Mouse (Mus musculus) liver, embryonic 11.5 days (tissue): ENCODE measurements around the gene Rxylt1. TPM values are rescaled to one million over a fixed set of nuclear protein-coding genes. Genes with fewer than 3 reads are reported as not detected.

Source experiments
- ATAC-seq: fragments of 200-750 bp; cut with Nextera tagmentation; replicated peaks from 2 replicates; pipeline ENCODE4 v1.8.0; 2017; ENCODE audit warnings: moderate number of reproducible peaks, mild to moderate bottlenecking, moderate TSS enrichment, moderate library complexity; ENCODE audit not compliant: low FRiP score
- DNase-seq: peaks from one replicate; pipeline ENCODE4 v3.0.0-alpha.2; 2017; ENCODE audit warnings: low spot score
- H3K27ac ChIP-seq: fragments of 300-500 bp; sonication (generic); 2 replicates; pipeline ENCODE4 v1.5.1; 2014; ENCODE audit warnings: mild to moderate bottlenecking, low read depth, low read length, control low read depth
- H3K27me3 ChIP-seq: fragments of 300-500 bp; sonication (generic); replicated peaks from 2 replicates; pipeline ENCODE4 v1.6.1; 2014; ENCODE audit warnings: low read length, mixed read lengths; ENCODE audit not compliant: control insufficient read depth, insufficient read depth
- H3K36me3 ChIP-seq: fragments of 300-500 bp; sonication (generic); 2 replicates; pipeline ENCODE4 v1.6.1; 2014; ENCODE audit warnings: mild to moderate bottlenecking, low read length, moderate library complexity, mixed read lengths; ENCODE audit not compliant: control insufficient read depth, insufficient read depth
- H3K4me1 ChIP-seq: fragments of 300-500 bp; sonication (generic); replicated peaks from 2 replicates; pipeline ENCODE4 v1.6.1; 2014; ENCODE audit warnings: low read length, mixed read lengths; ENCODE audit not compliant: control insufficient read depth, insufficient read depth
- H3K4me2 ChIP-seq: fragments of 300-500 bp; sonication (generic); 2 replicates; pipeline ENCODE4 v1.6.1; 2014; ENCODE audit warnings: mild to moderate bottlenecking, control low read depth, moderate library complexity
- H3K4me3 ChIP-seq: fragments of 300-500 bp; sonication (generic); 2 replicates; pipeline ENCODE4 v1.5.1; 2014; ENCODE audit warnings: low read depth, low read length, control low read depth
- H3K9ac ChIP-seq: fragments of 300-500 bp; sonication (generic); 2 replicates; pipeline ENCODE4 v1.6.1; 2014; ENCODE audit warnings: low read depth, low read length, control low read depth
- H3K9me3 ChIP-seq: fragments of 300-500 bp; sonication (generic); 2 replicates; pipeline ENCODE4 v1.6.1; 2016; ENCODE audit warnings: low read length, inconsistent platforms, mixed read lengths; ENCODE audit not compliant: control insufficient read depth
- WGBS: fragments of 180-500 bp; shearing (Covaris S2); extraction: QIAGEN DNeasy Blood & Tissue Kit; methylation state at CpG from one replicate; pipeline ENCODE4 v1.1.7; 2014; 5-methylcytosine and 5-hydroxymethylcytosine counted together
- polyA plus RNA-seq: library from polyadenylated mRNA; unstranded; fragments of >200 nt; fragmentation: Nextera tagmentation; extraction: Ambion mirVana; gene quantifications from 2 replicates; pipeline ENCODE4 v1.2.1, GENCODE M21; 2014

Rxylt1 gene
- polyA plus RNA-seq, result 39.7 and 41.2 TPM in 2 replicates

DNA sequence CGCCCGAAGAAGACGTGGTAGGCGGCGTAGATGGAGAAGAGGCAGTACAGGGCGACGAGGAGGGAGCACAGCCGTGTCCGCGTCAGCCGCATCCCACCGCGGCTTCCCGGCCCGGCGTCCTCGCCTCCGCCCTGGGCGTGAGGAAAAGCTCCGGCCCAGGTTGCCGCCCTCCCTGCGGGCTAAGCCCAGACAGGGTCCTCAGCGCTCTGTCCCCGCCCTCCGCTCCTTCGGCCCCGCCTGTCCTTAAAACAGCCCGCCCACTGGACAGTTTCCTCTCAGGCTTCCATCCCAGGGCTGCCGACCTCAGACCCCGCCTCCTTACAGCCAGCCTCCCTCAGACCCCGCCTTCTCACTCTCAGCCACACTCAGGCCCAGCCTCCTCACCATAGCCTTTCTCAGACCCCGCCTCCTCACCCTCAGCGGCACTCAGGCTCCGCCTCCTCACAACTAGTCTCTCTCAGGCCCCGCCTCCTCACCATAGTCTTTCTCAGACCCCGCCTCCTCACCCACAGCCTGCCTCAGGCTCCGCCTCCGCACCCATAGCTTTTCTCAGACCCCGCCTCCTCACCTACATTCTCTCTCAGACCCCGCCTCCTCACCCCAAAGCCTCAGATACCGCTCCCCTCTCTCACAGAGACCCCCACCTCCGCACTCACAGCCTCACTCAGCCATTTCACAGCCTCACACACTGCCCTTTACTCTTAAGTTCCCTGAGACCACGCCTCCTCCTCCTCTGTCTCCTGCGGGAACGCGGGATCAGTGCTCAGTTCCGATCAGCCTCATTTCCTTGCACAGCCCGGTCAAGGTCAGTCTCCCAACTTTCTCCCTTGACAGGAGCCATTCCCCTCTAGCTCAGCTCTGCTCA lies at the start of gene Rxylt1:
Gene Rxylt1, minus strand, starts transcription at position 392 of the 865 bp plus-strand sequence.
- H3K27ac ChIP-seq, result peak within 1 kb of the TSS; percentile 73
- no peaks in the 10 kb centered on the region for H3K36me3 ChIP-seq
- peak within 1 kb of the TSS; percentile 87 for H3K4me2 ChIP-seq
- H3K27me3 ChIP-seq, result no peaks in the 10 kb centered on the region
- H3K9ac ChIP-seq, result peak within 1 kb of the TSS; percentile 87
- 1% methylated on average over 43 of the region's 48 CpGs for WGBS
- H3K9me3 ChIP-seq, result no peaks in the 10 kb centered on the region
- peak within 1 kb of the TSS; percentile 72 for H3K4me3 ChIP-seq
- ATAC-seq, result peak; percentile 98
- H3K4me1 ChIP-seq, result peaks cover 4% of the 10 kb centered on the region; the same call in 1 of the 2 replicates
- DNase-seq, result peak; percentile 92

DNA sequence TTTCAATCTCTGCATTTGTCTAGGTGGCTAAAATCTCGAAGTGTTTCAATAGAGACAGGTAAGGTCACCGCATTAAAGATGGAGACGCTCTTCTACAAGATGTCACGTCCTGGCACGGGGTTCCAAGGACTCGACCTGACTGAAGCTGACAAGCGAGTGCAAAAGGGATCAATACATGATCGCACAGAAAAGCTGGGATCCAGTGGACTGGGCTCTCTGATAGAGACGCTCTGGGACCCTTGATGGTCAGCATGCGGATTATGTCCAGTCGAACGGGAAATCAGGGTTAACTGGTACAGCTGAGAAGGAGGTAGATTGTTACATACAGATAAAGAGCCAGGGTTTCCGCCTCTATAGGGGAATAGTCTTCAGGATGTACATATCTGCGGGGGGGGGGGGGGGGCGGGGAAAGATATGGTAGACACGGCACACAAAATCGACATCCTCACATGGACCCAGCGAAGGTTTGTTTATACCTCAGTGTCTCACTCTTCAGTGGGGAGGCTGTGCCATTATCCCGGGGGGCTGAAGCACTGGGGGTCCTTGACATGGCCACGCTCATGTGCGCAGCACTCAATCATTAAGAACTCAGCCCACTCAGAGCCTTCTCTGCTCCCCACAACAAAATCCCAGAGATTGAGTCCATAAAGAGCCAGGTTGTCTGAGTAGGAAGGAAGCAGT lies 24.3 kb upstream of the Rxylt1 start:
- no peak overlapping the region for H3K9ac ChIP-seq
- no peak overlapping the region for H3K27ac ChIP-seq
- H3K27me3 ChIP-seq, result no peaks in the 10 kb centered on the region
- no peak overlapping the region for H3K4me3 ChIP-seq
- H3K4me1 ChIP-seq, result no peaks in the 10 kb centered on the region
- DNase-seq (no peak), ATAC-seq (no peak)
- no peaks in the 10 kb centered on the region for H3K36me3 ChIP-seq
- 90% methylated on average over 21 of the region's 21 CpGs for WGBS
- no peaks in the 10 kb centered on the region for H3K9me3 ChIP-seq
- no peak overlapping the region for H3K4me2 ChIP-seq

DNA sequence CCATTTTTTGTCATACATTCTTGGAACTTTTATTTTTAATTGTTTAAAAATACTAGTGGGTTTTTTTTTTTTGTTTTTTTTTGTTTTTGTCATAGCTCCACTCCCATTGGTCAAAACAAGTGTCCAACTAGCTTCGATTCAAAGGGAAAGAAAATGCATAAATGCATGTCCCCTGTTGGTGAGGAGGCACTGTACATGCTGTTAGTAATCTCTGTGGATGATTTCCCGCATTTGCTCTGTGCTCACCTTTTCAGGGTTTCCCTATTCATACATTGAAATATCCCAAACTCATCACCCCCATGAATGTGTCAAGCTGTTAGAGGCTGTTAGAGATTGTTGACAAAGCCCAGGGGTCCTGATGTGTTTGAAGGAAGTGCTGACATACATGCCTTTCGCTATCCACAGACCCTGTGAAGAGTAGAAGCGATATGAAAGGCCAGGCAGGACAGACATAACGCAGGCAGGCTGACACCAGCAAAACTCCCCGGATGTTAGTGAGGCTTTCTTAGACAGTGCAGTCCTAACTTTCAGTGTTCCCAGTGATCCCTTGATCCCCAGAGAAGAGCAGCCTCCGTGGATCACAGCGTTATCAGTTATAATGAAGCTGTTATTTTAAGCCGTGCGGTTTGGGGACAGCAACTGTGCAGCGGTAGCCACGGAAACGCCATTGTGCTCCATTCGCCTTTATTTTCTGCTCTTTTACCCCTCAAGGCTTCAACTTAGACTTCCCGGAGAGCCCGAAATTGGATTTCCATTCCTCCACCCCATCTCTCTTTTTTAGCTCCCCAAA lies 23.5 kb upstream of the Rxylt1 start:
- no peak for DNase-seq
- H3K4me3 ChIP-seq, result no peak overlapping the region
- H3K4me1 ChIP-seq, result no peaks in the 10 kb centered on the region
- H3K27me3 ChIP-seq, result no peaks in the 10 kb centered on the region
- no peak overlapping the region for H3K9ac ChIP-seq
- no peaks in the 10 kb centered on the region for H3K36me3 ChIP-seq
- H3K27ac ChIP-seq, result no peak overlapping the region
- no peaks in the 10 kb centered on the region for H3K9me3 ChIP-seq
- H3K4me2 ChIP-seq, result no peak overlapping the region
- WGBS, result 80% methylated on average over 16 of the region's 16 CpGs
- no peak for ATAC-seq

DNA sequence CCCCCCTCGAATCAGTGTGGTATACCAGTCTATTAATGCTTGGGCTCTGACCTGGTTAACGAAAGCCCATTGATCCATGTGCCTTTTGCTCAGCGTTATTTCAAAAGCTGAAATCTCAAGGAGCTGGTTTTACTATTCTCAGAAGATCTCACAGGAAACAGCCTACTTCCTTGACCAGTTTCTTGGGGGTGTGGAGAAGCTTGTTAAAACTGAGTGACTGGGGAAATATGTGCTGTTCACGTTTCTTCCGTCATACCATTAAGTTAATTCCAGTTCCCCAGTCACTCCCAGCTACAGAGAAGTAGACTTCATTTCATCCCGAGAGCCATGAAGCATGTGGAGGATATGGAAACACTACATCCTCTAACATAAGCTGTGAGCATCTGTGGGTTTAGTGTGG lies 22.3 kb upstream of the Rxylt1 start:
- Histone ChIP-seq H3K4me1 (no peaks in the 10 kb centered on the region), H3K9ac (no peak overlapping the region), H3K4me2 (no peak overlapping the region), H3K27me3 (no peaks in the 10 kb centered on the region), H3K4me3 (no peak overlapping the region), H3K9me3 (no peaks in the 10 kb centered on the region), H3K36me3 (no peaks in the 10 kb centered on the region), H3K27ac (no peak overlapping the region)
- no peak for DNase-seq
- WGBS, result 51% methylated on average over 6 of the region's 6 CpGs
- ATAC-seq, result no peak

DNA sequence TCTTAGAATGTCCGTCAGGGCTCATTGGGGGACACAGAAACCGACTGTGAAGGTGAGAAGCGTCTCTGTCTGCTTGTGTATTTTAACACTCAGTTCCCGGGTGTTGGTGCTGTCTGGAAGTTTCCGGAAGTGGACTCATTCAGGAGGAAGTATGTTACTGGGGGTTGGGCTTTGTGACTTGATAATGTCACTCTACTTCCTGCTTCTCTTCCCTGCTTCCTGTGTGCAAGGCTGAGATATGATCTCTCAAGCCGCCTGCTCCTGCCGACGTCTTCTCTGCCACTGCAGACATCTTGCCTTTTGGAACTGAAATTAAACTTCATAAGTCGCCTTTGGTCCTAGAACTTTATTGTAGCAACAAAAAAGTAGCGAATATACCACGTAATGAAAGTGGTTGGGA lies 19.5 kb upstream of the Rxylt1 start:
- H3K4me3 ChIP-seq, result no peak overlapping the region
- no peak overlapping the region for H3K9ac ChIP-seq
- no peak overlapping the region for H3K4me2 ChIP-seq
- no peaks in the 10 kb centered on the region for H3K4me1 ChIP-seq
- H3K9me3 ChIP-seq, result no peaks in the 10 kb centered on the region
- 57% methylated on average over 11 of the region's 11 CpGs for WGBS
- DNase-seq (no peak), ATAC-seq (peak; percentile 56; the same call in 1 of the 2 replicates)
- no peaks in the 10 kb centered on the region for H3K36me3 ChIP-seq
- no peak overlapping the region for H3K27ac ChIP-seq
- H3K27me3 ChIP-seq, result no peaks in the 10 kb centered on the region

DNA sequence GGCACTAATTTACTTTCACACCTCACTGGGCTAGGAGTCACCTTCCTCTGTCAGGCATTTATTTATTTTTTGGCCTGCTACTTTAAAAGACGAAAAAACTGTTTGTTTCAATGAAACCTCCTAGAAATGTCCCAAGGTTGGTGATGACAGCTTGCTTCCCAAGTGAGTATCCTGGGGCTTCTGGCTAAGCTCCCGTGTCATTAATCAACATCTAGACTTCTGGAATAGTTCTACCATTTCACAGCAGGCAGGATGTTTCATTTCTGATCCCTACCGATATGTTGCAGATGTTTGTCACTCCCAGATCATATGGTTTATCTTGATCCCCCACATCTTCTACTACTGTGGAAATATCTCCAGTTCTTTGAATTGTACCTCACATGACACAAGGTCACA lies 9.5 kb upstream of the Rxylt1 start:
- WGBS, result 77% methylated on average over 3 of the region's 3 CpGs
- DNase-seq (no peak), ATAC-seq (no peak)
- no peaks in the 10 kb centered on the region for H3K27me3 ChIP-seq
- no peaks in the 10 kb centered on the region for H3K36me3 ChIP-seq
- no peak overlapping the region for H3K4me2 ChIP-seq
- no peak overlapping the region for H3K4me3 ChIP-seq
- H3K9ac ChIP-seq, result no peak overlapping the region
- H3K27ac ChIP-seq, result no peak overlapping the region
- no peaks in the 10 kb centered on the region for H3K4me1 ChIP-seq
- no peaks in the 10 kb centered on the region for H3K9me3 ChIP-seq

DNA sequence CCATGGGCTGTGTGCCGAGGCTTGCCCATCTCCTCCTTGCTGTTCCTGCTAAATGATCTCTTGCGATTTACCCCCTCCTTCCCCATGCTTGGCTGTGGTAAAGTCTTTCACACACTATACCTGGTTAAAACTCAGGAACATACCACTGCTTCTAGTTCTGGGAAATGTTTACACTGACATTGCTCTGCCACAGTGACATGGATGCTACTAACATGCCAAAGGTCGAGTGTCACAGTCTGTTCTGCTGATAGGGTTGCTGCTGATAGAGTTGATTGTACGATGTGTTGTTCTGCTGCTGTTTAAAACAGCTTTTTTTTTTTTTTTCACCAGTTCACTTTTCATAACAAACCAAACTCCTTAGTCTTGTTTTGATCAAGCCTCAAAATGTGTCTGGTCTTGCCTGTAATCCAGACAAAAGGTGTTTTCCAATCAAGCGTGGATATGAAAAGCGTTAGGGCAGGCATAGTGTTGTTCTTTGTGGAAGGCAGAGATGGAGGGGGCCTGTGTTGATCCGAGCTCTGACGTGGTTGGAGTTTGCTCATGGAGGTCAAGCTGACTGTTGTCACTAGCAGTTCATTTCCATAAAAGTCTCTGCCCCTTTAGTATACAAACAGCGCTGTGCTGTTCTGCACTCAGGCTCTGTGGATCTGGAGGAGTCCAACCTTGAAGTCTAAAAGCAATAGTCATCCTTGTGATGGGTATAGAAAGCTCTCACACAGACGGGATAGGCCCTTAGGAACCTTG lies 8.9 kb upstream of the Rxylt1 start:
- 66% methylated on average over 10 of the region's 10 CpGs for WGBS

DNA sequence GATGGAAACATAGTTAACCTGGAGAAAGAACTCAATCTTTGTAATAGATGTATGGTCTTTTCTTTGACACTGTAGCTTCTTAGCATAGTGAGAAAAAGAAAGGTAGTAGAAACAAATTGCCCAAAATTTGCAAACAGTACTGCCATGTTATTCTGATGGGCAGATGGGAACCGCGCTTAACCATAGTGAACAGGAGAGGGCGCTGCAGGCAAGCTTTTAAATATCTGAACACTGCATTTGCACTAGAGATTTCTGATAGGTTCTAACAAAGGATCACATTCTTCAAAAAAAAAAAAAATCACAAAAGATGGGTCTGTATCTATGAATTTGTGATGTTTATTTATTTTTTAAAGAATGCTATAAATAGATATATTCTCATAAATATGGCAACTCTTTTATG lies 8.2 kb upstream of the Rxylt1 start:
- no peak overlapping the region for H3K4me2 ChIP-seq
- no peaks in the 10 kb centered on the region for H3K9me3 ChIP-seq
- ATAC-seq, result peak; percentile 54; the same call in 1 of the 2 replicates
- H3K36me3 ChIP-seq, result no peaks in the 10 kb centered on the region
- H3K4me1 ChIP-seq, result no peaks in the 10 kb centered on the region
- WGBS, result 0% methylated on average over 3 of the region's 3 CpGs
- no peak overlapping the region for H3K27ac ChIP-seq
- no peaks in the 10 kb centered on the region for H3K27me3 ChIP-seq
- DNase-seq, result no peak
- no peak overlapping the region for H3K4me3 ChIP-seq
- no peak overlapping the region for H3K9ac ChIP-seq

More for the DNA sequence above, 8.9 kb upstream of the Rxylt1 start:
- Histone ChIP-seq H3K36me3 (no peaks in the 10 kb centered on the region), H3K4me1 (no peaks in the 10 kb centered on the region), H3K27me3 (no peaks in the 10 kb centered on the region), H3K9me3 (no peaks in the 10 kb centered on the region), H3K4me2 (no peak overlapping the region), H3K27ac (no peak overlapping the region), H3K4me3 (no peak overlapping the region), H3K9ac (no peak overlapping the region)
- ATAC-seq, result no peak
- DNase-seq, result no peak
